Mouse (Mus musculus) gastrocnemius, adult 18-20 months (tissue): ENCODE measurements around the gene Oprm1. TPM values are rescaled to one million over a fixed set of nuclear protein-coding genes. Genes with fewer than 3 reads are reported as not detected.
"Not testable (repeated sequence)": the region's sequence is repeated elsewhere in the genome, so short reads cannot be mapped to it uniquely, and the experiment has no call there.

Experiments used
- DNase-seq: peaks from one replicate; pipeline ENCODE4 v3.0.0; 2021; ENCODE audit warnings: low spot score
- long read RNA-seq, 2 experiments: library from polyadenylated mRNA; stranded (forward); transcript quantifications; one replicate each; pipeline ENCODE4 v2.0.0; 2021
- total RNA-seq, 2 experiments: library from RNA; stranded (reverse); gene quantifications; 2 replicates each; pipeline ENCODE4 v1.2.3; 2021

The Oprm1 gene
- total RNA-seq, result not detected
- long read RNA-seq, experiment 1, result 0 reads
- long read RNA-seq, experiment 2, result 0 reads

GRCm38 (mm10) chr10:6758206-6758605, at the start of gene Oprm1:
Oprm1 (plus strand) TSS chr10:6758506.
- no peak for DNase-seq

GRCm38 (mm10) chr10:6717181-6717948, 40.9 kb upstream of the Oprm1 start:
- no peak for DNase-seq

GRCm38 (mm10) chr10:6723765-6724164, 34.5 kb upstream of the Oprm1 start:
- no peak for DNase-seq

GRCm38 (mm10) chr10:6728469-6728868, 29.8 kb upstream of the Oprm1 start:
- no peak for DNase-seq

GRCm38 (mm10) chr10:6753375-6753774, 4.9 kb upstream of the Oprm1 start:
- no peak for DNase-seq

- DNase-seq, result no peak
Measured at GRCm38 (mm10) chr10:6761287-6761811, 3.0 kb downstream of the Oprm1 start, which contains the start of gene Gm10945. Gm10945 (minus strand) TSS chr10:6761761.

- DNase-seq, result no peak
Measured at GRCm38 (mm10) chr10:6788517-6789237, 30.4 kb downstream of the Oprm1 start.

GRCm38 (mm10) chr10:6790226-6790625, 31.9 kb downstream of the Oprm1 start:
- DNase-seq, result no peak

- no peak for DNase-seq
Measured at GRCm38 (mm10) chr10:6820626-6821025, 62.3 kb downstream of the Oprm1 start.

GRCm38 (mm10) chr10:6842225-6842624, 83.9 kb downstream of the Oprm1 start:
- no peak for DNase-seq

- DNase-seq, result no peak
Measured at GRCm38 (mm10) chr10:6846283-6846682, 88.0 kb downstream of the Oprm1 start.

- DNase-seq, result no peak
Measured at GRCm38 (mm10) chr10:6848162-6848754, 90.0 kb downstream of the Oprm1 start.

- DNase-seq, result no peak
Measured at GRCm38 (mm10) chr10:6848834-6849233, 90.5 kb downstream of the Oprm1 start.

GRCm38 (mm10) chr10:6855812-6856211, 97.5 kb downstream of the Oprm1 start:
- DNase-seq, result no peak

GRCm38 (mm10) chr10:6871418-6872072, 113.2 kb downstream of the Oprm1 start:
- DNase-seq, result no peak

- DNase-seq, result no peak
Measured at GRCm38 (mm10) chr10:6873917-6874316, 115.6 kb downstream of the Oprm1 start.

GRCm38 (mm10) chr10:6878276-6878881, 120.1 kb downstream of the Oprm1 start:
- no peak for DNase-seq

- not testable (repeated sequence) for DNase-seq
Measured at GRCm38 (mm10) chr10:6882041-6882440, 123.7 kb downstream of the Oprm1 start.

GRCm38 (mm10) chr10:6885460-6885859, 127.2 kb downstream of the Oprm1 start:
- no peak for DNase-seq

GRCm38 (mm10) chr10:6889640-6890245, 131.4 kb downstream of the Oprm1 start:
- no peak for DNase-seq
